8 mouse cellular contexts compared by ENCODE assay signal in genomic region chr19:9081311-9082190, GRCm38 (mm10). TPM values are rescaled to one million over a fixed set of nuclear protein-coding genes. Genes with fewer than 3 reads are reported as not detected.
DNase-seq lines count a peak whose midpoint lies in the region; ATAC-seq lines count a peak whose summit lies in the region.
"Had no signal": no experiment of that assay in that cellular context is flagged by ENCODE, and none has a peak within 500 bp of the region (broad histone marks: within the 10 kb centered on the region; RNA-seq: fewer than 3 reads in every experiment).

No protein-coding gene starts in this region.

- H3K27ac ChIP-seq in neural tube, embryonic 12.5 days, result no peak overlapping the region
- no peak overlapping the region for H3K27ac ChIP-seq in hindbrain, embryonic 15.5 days (replicated peaks)

- no peak overlapping the region for H3K9ac ChIP-seq in neural tube, embryonic 12.5 days
- no peak overlapping the region for H3K9ac ChIP-seq in hindbrain, embryonic 15.5 days

- peak; percentile 42 for ATAC-seq in neural tube, embryonic 12.5 days (ENCODE audit: low FRiP score, low read depth)
- ATAC-seq in hindbrain, embryonic 15.5 days (ENCODE audit: low FRiP score, low read depth), result peak; percentile 58; the same call in 1 of the 2 replicates

- peak overlapping the region; percentile 40 for H3K4me2 ChIP-seq in neural tube, embryonic 12.5 days (replicated peaks)
- no peak overlapping the region for H3K4me2 ChIP-seq in hindbrain, embryonic 15.5 days

- 71% methylated on average over 14 of the region's 14 CpGs for WGBS in neural tube, embryonic 12.5 days
- WGBS in hindbrain, embryonic 15.5 days, result 86% methylated on average over 14 of the region's 14 CpGs

- no peaks in the 10 kb centered on the region for H3K27me3 ChIP-seq in neural tube, embryonic 12.5 days (replicated peaks)
- no peaks in the 10 kb centered on the region for H3K27me3 ChIP-seq in hindbrain, embryonic 15.5 days

- H3K36me3 ChIP-seq in neural tube, embryonic 12.5 days, result no peaks in the 10 kb centered on the region
- H3K36me3 ChIP-seq in hindbrain, embryonic 15.5 days, result no peaks in the 10 kb centered on the region

- no peaks in the 10 kb centered on the region for H3K9me3 ChIP-seq in neural tube, embryonic 12.5 days
- H3K9me3 ChIP-seq in hindbrain, embryonic 15.5 days, result no peaks in the 10 kb centered on the region

- H3K4me1 ChIP-seq in neural tube, embryonic 12.5 days, result no peaks in the 10 kb centered on the region
- peaks cover 9% of the 10 kb centered on the region for H3K4me1 ChIP-seq in hindbrain, embryonic 15.5 days (replicated peaks)

- DNase-seq in neural tube, embryonic 10.5 days (ENCODE audit: extremely low spot score, low spot score), result no peak
- DNase-seq in lung, postnatal 36 days, result peak; percentile 77
- DNase-seq in left cerebral cortex, adult 8-10 months (ENCODE audit: low spot score in 2 of 2), result no peak
- DNase-seq in gastrocnemius, postnatal 4 days (ENCODE audit: low spot score in 2 of 2), result no peak
- DNase-seq in kidney, postnatal 10 days, result no peak

- no peak overlapping the region for H3K4me3 ChIP-seq in neural tube, embryonic 12.5 days
- no peak overlapping the region for H3K4me3 ChIP-seq in hindbrain, embryonic 15.5 days

RNA-seq across cellular contexts. Expression of gene Scgb1a1, which starts 6.2 kb away (rescaled TPM):
- polyA plus RNA-seq in neural tube, embryonic 12.5 days (2016; fragmentation: Nextera tagmentation; extraction: Ambion mirVana), result not detected in 2 replicates
- not detected in 2 replicates for polyA plus RNA-seq in hindbrain, embryonic 15.5 days (2015; fragmentation: Nextera tagmentation; extraction: Ambion mirVana)
- total RNA-seq in left cerebral cortex, adult 8-10 months (2022), result not detected
- 1 to 10 TPM; 1.7 to 5.3 TPM for total RNA-seq in gastrocnemius, postnatal 4 days (2021)
- total RNA-seq: left cerebral cortex, postnatal 14 days had no signal

RNA-seq across cellular contexts. Expression of gene Asrgl1, which starts 53.9 kb away (rescaled TPM):
- 15.9 and 16.5 TPM in 2 replicates for polyA plus RNA-seq in neural tube, embryonic 12.5 days (2016; fragmentation: Nextera tagmentation; extraction: Ambion mirVana)
- 25.1 and 28.2 TPM in 2 replicates for polyA plus RNA-seq in hindbrain, embryonic 15.5 days (2015; fragmentation: Nextera tagmentation; extraction: Ambion mirVana)
- 100 to 1,000 TPM; 131 to 150 (median 138) TPM for total RNA-seq in left cerebral cortex, adult 8-10 months (2022)
- 10 to 100 TPM; 11.5 to 14.4 TPM for total RNA-seq in gastrocnemius, postnatal 4 days (2021)

Comparison
In these comparisons a context has a peak if more than half of its experiments do, and no peak if none do; other contexts are left out.
1. RNA of gene Asrgl1, which starts 53.9 kb away (total RNA-seq): 131 to 150 TPM in left cerebral cortex, adult 8-10 months; 11.5 to 14.4 TPM in gastrocnemius, postnatal 4 days; every median in the first group is over 4 times any median in the second.